Mouse (Mus musculus) kidney, adult 2 months (tissue): ENCODE results near the gene Rpl3.

Experiments used
- CTCF ChIP-seq: fragments of 200-500 bp; conservative IDR thresholded peaks from 2 replicates; pipeline ENCODE4 v1.5.1; 2011; ENCODE audit warnings: low read depth, mild to moderate bottlenecking, control low read depth, low read length, moderate library complexity, mixed read lengths; ENCODE audit not compliant: insufficient read depth, insufficient read length
- POLR2A ChIP-seq: fragments of 200-500 bp; IDR thresholded peaks from one replicate; pipeline ENCODE4 v1.6.1; 2011; ENCODE audit warnings: low read depth, low read length, control low read depth

DNA sequence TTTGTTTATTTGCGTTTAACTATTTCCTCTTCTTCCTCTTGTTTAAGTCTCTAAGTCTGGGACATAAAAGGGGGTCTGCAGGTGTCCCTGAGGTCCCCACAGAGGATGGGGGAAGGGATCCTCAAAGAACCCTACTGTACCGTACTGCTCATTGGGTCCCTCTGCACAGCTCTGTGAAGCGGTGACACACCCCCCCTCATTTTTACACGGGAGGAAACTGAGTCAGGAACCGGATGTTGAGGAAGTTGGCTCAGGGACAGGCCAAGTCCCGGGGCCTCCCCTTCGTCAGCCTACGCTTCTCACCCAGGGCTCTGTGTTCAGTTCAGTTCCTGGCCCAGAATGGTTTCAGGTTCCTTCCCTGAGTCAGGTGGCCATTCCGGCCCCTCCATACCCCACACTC lies 39.9 kb downstream of the Rpl3 start:
- TF ChIP-seq CTCF (no peak), POLR2A (no peak)
